Mouse (Mus musculus) neural tube, embryonic 11.5 days (tissue): Measurements from ENCODE around the gene Nr2f1. TPM values are rescaled to one million over a fixed set of nuclear protein-coding genes. Genes with fewer than 3 reads are reported as not detected.

ENCODE experiments used
- ATAC-seq: fragments of 200-750 bp; cut with Nextera tagmentation; 2 replicates; pipeline ENCODE4 v1.8.0; 2017; ENCODE audit warnings: moderate number of reproducible peaks, mild to moderate bottlenecking, moderate TSS enrichment, moderate library complexity; ENCODE audit not compliant: insufficient read depth, low FRiP score, low TSS enrichment
- DNase-seq: peaks from one replicate; pipeline ENCODE4 v3.0.0-alpha.2; 2015; ENCODE audit warnings: low spot score
- H3K27ac ChIP-seq: fragments of 300-500 bp; sonication (generic); 2 replicates; pipeline ENCODE4 v1.5.1; 2014; ENCODE audit warnings: low read depth, mild to moderate bottlenecking, low read length
- H3K27me3 ChIP-seq: fragments of 300-500 bp; sonication (generic); 2 replicates; pipeline ENCODE4 v1.6.1; 2014; ENCODE audit warnings: mild to moderate bottlenecking, low read length, mixed read lengths; ENCODE audit not compliant: control insufficient read depth, insufficient read depth
- H3K36me3 ChIP-seq: fragments of 300-500 bp; sonication (generic); 2 replicates; pipeline ENCODE4 v1.6.1; 2014; ENCODE audit warnings: mild to moderate bottlenecking, low read length, moderate library complexity, mixed read lengths; ENCODE audit not compliant: control insufficient read depth, insufficient read depth
- H3K4me1 ChIP-seq: fragments of 300-500 bp; sonication (generic); 2 replicates; pipeline ENCODE4 v1.6.1; 2014; ENCODE audit warnings: low read length, mixed read lengths; ENCODE audit not compliant: control insufficient read depth, insufficient read depth
- H3K4me2 ChIP-seq: fragments of 300-500 bp; sonication (generic); 2 replicates; pipeline ENCODE4 v1.6.1; 2014; ENCODE audit warnings: low read depth, mild to moderate bottlenecking, moderate library complexity
- H3K4me3 ChIP-seq: fragments of 300-500 bp; sonication (generic); 2 replicates; pipeline ENCODE4 v1.5.1; 2014; ENCODE audit warnings: low read depth, low read length
- H3K9ac ChIP-seq: fragments of 300-500 bp; sonication (generic); 2 replicates; pipeline ENCODE4 v1.6.1; 2014; ENCODE audit warnings: mild to moderate bottlenecking, low read length
- H3K9me3 ChIP-seq: fragments of 300-500 bp; sonication (generic); 2 replicates; pipeline ENCODE4 v1.6.1; 2016; ENCODE audit warnings: low read length; ENCODE audit not compliant: control insufficient read depth
- WGBS: fragments of 180-500 bp; shearing (Covaris S2); extraction: QIAGEN DNeasy Blood & Tissue Kit; methylation state at CpG from one replicate; pipeline ENCODE4 v1.1.7; 2014; 5-methylcytosine and 5-hydroxymethylcytosine counted together
- polyA plus RNA-seq: library from polyadenylated mRNA; unstranded; fragments of >200 nt; fragmentation: Nextera tagmentation; extraction: Ambion mirVana; gene quantifications from 2 replicates; pipeline ENCODE4 v1.2.1, GENCODE M21; 2014

Nr2f1 gene
- polyA plus RNA-seq, 1 experiment from 2014 or later, result 61.2 TPM

- DNase-seq (peak; percentile 48), ATAC-seq (no peak)
- H3K27me3 ChIP-seq, result no peaks in the 10 kb centered on the region
- no peak overlapping the region for H3K4me3 ChIP-seq
- H3K4me2 ChIP-seq, result no peak overlapping the region
- whole genome bisulfite sequencing, result 15% methylated on average over 12 of the region's 12 CpGs
- H3K36me3 ChIP-seq, result peaks cover 2% of the 10 kb centered on the region; the same call in 1 of the 2 replicates
- H3K9me3 ChIP-seq, result no peaks in the 10 kb centered on the region
- no peak overlapping the region for H3K27ac ChIP-seq
- H3K4me1 ChIP-seq, result peaks cover 28% of the 10 kb centered on the region
- H3K9ac ChIP-seq, result no peak overlapping the region
Measured at GRCm38 (mm10) chr13:78186340-78186946, 13.1 kb downstream of the Nr2f1 start.

- DNase-seq (peak; percentile 36), ATAC-seq (no peak)
- Histone ChIP-seq H3K4me3 (no peak overlapping the region), H3K36me3 (peaks cover 2% of the 10 kb centered on the region; the same call in 1 of the 2 replicates), H3K4me2 (no peak overlapping the region; the same call in 1 of the 2 replicates), H3K9me3 (no peaks in the 10 kb centered on the region), H3K4me1 (peaks cover 20% of the 10 kb centered on the region), H3K27ac (peak overlapping the region; percentile 54; the same call in 1 of the 2 replicates), H3K27me3 (no peaks in the 10 kb centered on the region), H3K9ac (no peak overlapping the region)
- 6% methylated on average over 14 of the region's 14 CpGs for WGBS
Measured at GRCm38 (mm10) chr13:78184786-78185466, 14.6 kb downstream of the Nr2f1 start.

GRCm38 (mm10) chr13:78183986-78184385 lies 15.6 kb downstream of the Nr2f1 start:
- Histone ChIP-seq H3K36me3 (no peaks in the 10 kb centered on the region), H3K9me3 (no peaks in the 10 kb centered on the region), H3K27me3 (0 out of 2 replicates have a peak, but pooled peaks cover 4% of the 10 kb centered on the region), H3K4me2 (no peak overlapping the region), H3K4me3 (no peak overlapping the region), H3K27ac (peak overlapping the region; percentile 54), H3K4me1 (peaks cover 23% of the 10 kb centered on the region), H3K9ac (peak overlapping the region; percentile 15; the same call in 1 of the 2 replicates)
- 8% methylated on average over 5 of the region's 5 CpGs for WGBS
- ATAC-seq (peak; percentile 56), DNase-seq (peak; percentile 56)

- Histone ChIP-seq H3K4me3 (0 out of 2 replicates have a peak overlapping the region, but pooled peaks have one; percentile 30), H3K27ac (peak overlapping the region; percentile 68; the same call in 1 of the 2 replicates), H3K9ac (no peak overlapping the region), H3K9me3 (no peaks in the 10 kb centered on the region), H3K36me3 (no peaks in the 10 kb centered on the region), H3K27me3 (peaks cover 5% of the 10 kb centered on the region; the same call in 1 of the 2 replicates), H3K4me2 (peak overlapping the region; percentile 60), H3K4me1 (peaks cover 29% of the 10 kb centered on the region)
- peak; percentile 32 for DNase-seq
- 6% methylated on average over 5 of the region's 5 CpGs for WGBS
- ATAC-seq, result no peak
Measured at GRCm38 (mm10) chr13:78183004-78183403, 16.6 kb downstream of the Nr2f1 start.

- H3K9me3 ChIP-seq, result no peaks in the 10 kb centered on the region
- H3K4me1 ChIP-seq, result peaks cover 26% of the 10 kb centered on the region
- H3K4me2 ChIP-seq, result peak overlapping the region; percentile 60
- peak overlapping the region; percentile 68; the same call in 1 of the 2 replicates for H3K27ac ChIP-seq
- ATAC-seq (peak; percentile 21; the same call in 1 of the 2 replicates), DNase-seq (peak; percentile 46)
- H3K9ac ChIP-seq, result peak overlapping the region; percentile 48
- peak overlapping the region; percentile 30 for H3K4me3 ChIP-seq
- H3K27me3 ChIP-seq, result peaks cover 6% of the 10 kb centered on the region; the same call in 1 of the 2 replicates
- under 1% methylated on average over 14 of the region's 14 CpGs for WGBS
- H3K36me3 ChIP-seq, result no peaks in the 10 kb centered on the region
Measured at GRCm38 (mm10) chr13:78181930-78182558, 17.5 kb downstream of the Nr2f1 start.

- peak overlapping the region; percentile 60 for H3K4me2 ChIP-seq
- peak; percentile 42 for ATAC-seq
- peak; percentile 70 for DNase-seq
- peak overlapping the region; percentile 32 for H3K9ac ChIP-seq
- no peaks in the 10 kb centered on the region for H3K36me3 ChIP-seq
- WGBS, result under 1% methylated on average over 44 of the region's 44 CpGs
- peaks cover 7% of the 10 kb centered on the region; the same call in 1 of the 2 replicates for H3K27me3 ChIP-seq
- peaks cover 26% of the 10 kb centered on the region for H3K4me1 ChIP-seq
- peak overlapping the region; percentile 30 for H3K4me3 ChIP-seq
- H3K27ac ChIP-seq, result peak overlapping the region; percentile 68
- no peaks in the 10 kb centered on the region for H3K9me3 ChIP-seq
Measured at GRCm38 (mm10) chr13:78181071-78181929, 18.3 kb downstream of the Nr2f1 start.

- peaks cover 11% of the 10 kb centered on the region for H3K27me3 ChIP-seq
- ATAC-seq (no peak), DNase-seq (no peak)
- no peak overlapping the region for H3K4me3 ChIP-seq
- 28% methylated on average over 3 of the region's 3 CpGs for WGBS
- H3K4me2 ChIP-seq, result peak overlapping the region; percentile 67
- H3K9ac ChIP-seq, result no peak overlapping the region
- no peaks in the 10 kb centered on the region for H3K36me3 ChIP-seq
- no peak overlapping the region for H3K27ac ChIP-seq
- H3K9me3 ChIP-seq, result no peaks in the 10 kb centered on the region
- H3K4me1 ChIP-seq, result peaks cover 23% of the 10 kb centered on the region
Measured at GRCm38 (mm10) chr13:78180261-78180660, 19.3 kb downstream of the Nr2f1 start.
